Mouse (Mus musculus) G1E (cell line): ENCODE measurements around the gene Tasp1.

Experiments
- CTCF ChIP-seq: IDR thresholded peaks from 2 replicates; pipeline ENCODE4 v1.5.1; 2012; ENCODE audit warnings: low read depth, low read length, inconsistent platforms, mixed read lengths
- GATA1 ChIP-seq: IDR thresholded peaks from 2 replicates; pipeline ENCODE4 v1.6.1; 2012; ENCODE audit warnings: borderline replicate concordance, low read length, inconsistent platforms, mixed read lengths
- GATA2 ChIP-seq: IDR thresholded peaks from 2 replicates; pipeline ENCODE4 v1.6.1; 2012; ENCODE audit warnings: low read depth, low read length, inconsistent platforms, borderline replicate concordance
- POLR2AphosphoS5 ChIP-seq: IDR thresholded peaks from 2 replicates; pipeline ENCODE4 v1.6.1; 2012; ENCODE audit warnings: low read depth, low read length, inconsistent platforms; ENCODE audit not compliant: insufficient replicate concordance
- TAL1 ChIP-seq: conservative IDR thresholded peaks from 2 replicates; pipeline ENCODE4 v1.6.1; 2012; ENCODE audit warnings: low read depth, low read length, inconsistent platforms, mixed read lengths

GRCm38 (mm10) chr2:140067516-140067915 lies 911 bp upstream of the Tasp1 start:
- TF ChIP-seq CTCF (no peak), TAL1 (no peak), GATA1 (no peak), GATA2 (no peak), POLR2AphosphoS5 (no peak)
